Mouse (Mus musculus) myocyte (in vitro differentiated cells): ENCODE data around the gene Fgfbp1.

Experiments
- CEBPB ChIP-seq: IDR thresholded peaks from 2 replicates; pipeline ENCODE4 v1.6.1; 2011; ENCODE audit warnings: mild to moderate bottlenecking, moderate library complexity; ENCODE audit not compliant: poor library complexity, insufficient read depth, severe bottlenecking
- E2F4 ChIP-seq: IDR thresholded peaks from one replicate; pipeline ENCODE4 v1.6.1; 2011; ENCODE audit warnings: mild to moderate bottlenecking, control low read depth, moderate library complexity; ENCODE audit not compliant: insufficient read depth
- MAX ChIP-seq: IDR thresholded peaks from one replicate; pipeline ENCODE4 v1.6.1; 2011; ENCODE audit warnings: low read depth, mild to moderate bottlenecking, control low read depth
- MYOD1 ChIP-seq, 3 experiments: IDR thresholded peaks; one replicate each; pipeline ENCODE4 v1.6.1; 2011; ENCODE audit warnings: control low read depth in 2 of 3, low read depth in 2 of 3, mild to moderate bottlenecking in 2 of 3, moderate library complexity in 1 of 3; ENCODE audit not compliant: insufficient read length in 2 of 3, control insufficient read depth in 1 of 3
- MYOG ChIP-seq, 3 experiments: IDR thresholded peaks; one replicate each; pipeline ENCODE4 v1.6.1; 2011; ENCODE audit warnings: control low read depth in 2 of 3, low read depth in 2 of 3, mild to moderate bottlenecking in 2 of 3; ENCODE audit not compliant: insufficient read length in 2 of 3, control insufficient read depth in 1 of 3, insufficient read depth in 1 of 3
- POLR2A ChIP-seq: IDR thresholded peaks from one replicate; pipeline ENCODE4 v1.6.1; 2011; ENCODE audit warnings: low read depth, mild to moderate bottlenecking, control low read depth, moderate library complexity; ENCODE audit not compliant: insufficient read length
- POLR2AphosphoS2 ChIP-seq: IDR thresholded peaks from one replicate; pipeline ENCODE4 v1.6.1; 2011; ENCODE audit warnings: low read depth, control low read depth; ENCODE audit not compliant: insufficient read length
- REST ChIP-seq: IDR thresholded peaks from one replicate; pipeline ENCODE4 v1.6.1; 2011; ENCODE audit warnings: mild to moderate bottlenecking, control low read depth, moderate library complexity; ENCODE audit not compliant: insufficient read depth, insufficient read length
- SRF ChIP-seq: IDR thresholded peaks from one replicate; pipeline ENCODE4 v1.6.1; 2011; ENCODE audit warnings: low read depth; ENCODE audit not compliant: control insufficient read depth, insufficient read length
- TCF12 ChIP-seq: IDR thresholded peaks from one replicate; pipeline ENCODE4 v1.6.1; 2011; ENCODE audit warnings: mild to moderate bottlenecking, control low read depth; ENCODE audit not compliant: poor library complexity, insufficient read depth, severe bottlenecking
- TCF3 ChIP-seq: IDR thresholded peaks from one replicate; pipeline ENCODE4 v1.6.1; 2011; ENCODE audit warnings: low read depth, control low read depth; ENCODE audit not compliant: insufficient read length
- USF1 ChIP-seq: IDR thresholded peaks from one replicate; pipeline ENCODE4 v1.6.1; 2011; ENCODE audit warnings: low read depth, mild to moderate bottlenecking, control low read depth, moderate library complexity

DNA sequence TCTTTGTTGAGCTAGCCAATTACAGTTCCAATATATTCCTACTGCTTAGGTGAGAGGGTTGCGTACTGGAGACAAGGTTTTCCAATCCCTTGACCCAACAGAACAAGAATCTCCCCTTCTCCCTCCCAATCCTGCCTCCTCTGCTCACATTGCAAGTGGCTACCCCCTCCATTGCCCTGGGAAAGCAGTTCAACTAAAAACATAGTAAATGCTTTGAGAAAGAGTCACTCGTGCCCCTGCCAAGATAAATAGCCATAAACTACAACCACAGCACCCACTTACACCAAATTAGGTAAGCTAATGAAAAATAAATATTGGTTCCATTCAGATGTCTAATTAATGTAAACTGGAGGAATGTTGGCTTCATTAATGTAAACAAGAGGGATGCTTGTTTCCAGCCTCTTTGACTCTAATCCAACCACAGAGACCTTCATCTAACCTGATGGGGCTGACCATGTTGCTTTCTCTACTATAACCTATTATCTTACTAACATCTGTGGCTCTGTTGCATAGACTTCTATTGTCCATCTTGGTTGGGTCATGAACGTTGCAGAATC is 21.6 kb downstream of the Fgfbp1 start:
- no peak for TF ChIP-seq CEBPB
- no peak for TF ChIP-seq TCF12
- TF ChIP-seq REST, result no peak
- no peak for TF ChIP-seq POLR2AphosphoS2
- no peak for TF ChIP-seq POLR2A
- TF ChIP-seq USF1, result no peak
- no peak for TF ChIP-seq MAX
- TF ChIP-seq E2F4, result no peak
- TF ChIP-seq TCF3, result no peak
- no peak for TF ChIP-seq MYOD1 (IDR thresholded peaks at IDR 0.05; ENCODE audit: control insufficient read depth in 1 of 3, insufficient read length in 2 of 3, low read depth in 2 of 3)
- TF ChIP-seq SRF, result no peak
- no peak for TF ChIP-seq MYOG (IDR thresholded peaks at IDR 0.05; ENCODE audit: control insufficient read depth in 1 of 3, insufficient read depth in 1 of 3, insufficient read length in 2 of 3, low read depth in 2 of 3)
